Mouse (Mus musculus) heart, embryonic 11.5 days (tissue): ENCODE measurements at regions not wholly inside any gene's neighbourhood (a gene's known extent, or its start where the extent isn't known, plus 50 kb on each side); places are given as distances from the start of the nearest gene placed in this dataset.
A peak's percentile ranks its signal among the peaks of the same experiment; 100 is the strongest.

Experiments used
- ATAC-seq: fragments of 200-750 bp; cut with Nextera tagmentation; replicated peaks from 2 replicates; pipeline ENCODE4 v1.8.0; 2017; ENCODE audit warnings: moderate library complexity; ENCODE audit not compliant: insufficient number of reproducible peaks, low FRiP score, low TSS enrichment
- H3K27ac ChIP-seq: fragments of 300-500 bp; sonication (generic); 2 replicates; pipeline ENCODE4 v1.5.1; 2014; ENCODE audit warnings: mild to moderate bottlenecking, low read depth, low read length
- H3K27me3 ChIP-seq: fragments of 300-500 bp; sonication (generic); 2 replicates; pipeline ENCODE4 v1.6.1; 2014; ENCODE audit warnings: mild to moderate bottlenecking, low read length, mixed read lengths; ENCODE audit not compliant: control insufficient read depth, insufficient read depth
- H3K36me3 ChIP-seq: fragments of 300-500 bp; sonication (generic); 2 replicates; pipeline ENCODE4 v1.6.1; 2014; ENCODE audit warnings: mild to moderate bottlenecking, low read length, moderate library complexity, mixed read lengths; ENCODE audit not compliant: control insufficient read depth, insufficient read depth
- H3K4me1 ChIP-seq: fragments of 300-500 bp; sonication (generic); 2 replicates; pipeline ENCODE4 v1.6.1; 2014; ENCODE audit warnings: low read length; ENCODE audit not compliant: control insufficient read depth, insufficient read depth
- H3K4me2 ChIP-seq: fragments of 300-500 bp; sonication (generic); 2 replicates; pipeline ENCODE4 v1.6.1; 2014; ENCODE audit warnings: mild to moderate bottlenecking, moderate library complexity
- H3K4me3 ChIP-seq: fragments of 300-500 bp; sonication (generic); 2 replicates; pipeline ENCODE4 v1.5.1; 2014; ENCODE audit warnings: low read depth, low read length
- H3K9ac ChIP-seq: fragments of 300-500 bp; sonication (generic); 2 replicates; pipeline ENCODE4 v1.6.1; 2014; ENCODE audit warnings: mild to moderate bottlenecking, low read depth, low read length, moderate library complexity
- H3K9me3 ChIP-seq: fragments of 300-500 bp; sonication (generic); replicated peaks from 2 replicates; pipeline ENCODE4 v1.6.1; 2016; ENCODE audit warnings: low read length; ENCODE audit not compliant: control insufficient read depth
- WGBS: fragments of 180-500 bp; shearing (Covaris S2); extraction: QIAGEN DNeasy Blood & Tissue Kit; methylation state at CpG from one replicate; pipeline ENCODE4 v1.1.7; 2014; ENCODE audit not compliant: insufficient replicate concordance; 5-methylcytosine and 5-hydroxymethylcytosine counted together

- 0 out of 2 replicates have a peak, but pooled peaks have one; percentile 35 for ATAC-seq
Observed at GRCm38 (mm10) chr1:125488915-125489730, 53.6 kb upstream of the Actr3 start.

DNA sequence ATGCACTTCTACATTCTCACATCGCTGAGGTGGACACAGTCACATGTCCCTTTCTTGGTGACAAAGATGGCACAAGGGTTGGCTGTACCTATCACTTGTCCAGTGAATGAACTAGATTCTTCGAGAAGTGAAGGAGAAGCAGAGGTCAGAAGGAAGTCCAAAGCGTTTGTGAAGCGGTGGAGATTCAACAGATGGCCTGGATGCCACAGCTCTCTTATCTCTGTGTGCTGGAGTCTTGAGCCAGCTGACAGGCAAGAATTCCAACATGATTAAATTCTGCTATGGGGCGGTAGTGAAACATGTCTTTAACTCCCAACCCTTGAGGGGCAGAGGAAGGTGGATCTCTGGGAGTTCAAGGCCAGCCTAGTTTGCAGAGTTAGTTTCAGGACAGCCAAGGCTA lies 55.5 kb upstream of the Actr3 start:
- 23% methylated on average over 5 of the region's 5 CpGs for WGBS
- H3K36me3 ChIP-seq, result no peaks in the 10 kb centered on the region
- H3K4me3 ChIP-seq, result no peak overlapping the region
- H3K9me3 ChIP-seq, result 0 out of 2 replicates have a peak, but pooled peaks cover 4% of the 10 kb centered on the region
- H3K4me1 ChIP-seq, result peaks cover 7% of the 10 kb centered on the region
- H3K9ac ChIP-seq, result no peak overlapping the region
- H3K27me3 ChIP-seq, result no peaks in the 10 kb centered on the region
- no peak overlapping the region for H3K4me2 ChIP-seq
- H3K27ac ChIP-seq, result peak overlapping the region; percentile 50
- 0 out of 2 replicates have a peak, but pooled peaks have one; percentile 39 for ATAC-seq

More at GRCm38 (mm10) chr1:125488915-125489730, 53.6 kb upstream of the Actr3 start:
- Histone ChIP-seq H3K9me3 (0 out of 2 replicates have a peak, but pooled peaks cover 4% of the 10 kb centered on the region), H3K27me3 (no peaks in the 10 kb centered on the region), H3K4me3 (no peak overlapping the region), H3K27ac (no peak overlapping the region), H3K9ac (no peak overlapping the region), H3K36me3 (no peaks in the 10 kb centered on the region), H3K4me1 (peaks cover 7% of the 10 kb centered on the region), H3K4me2 (no peak overlapping the region)
- WGBS, result 55% methylated on average over 5 of the region's 5 CpGs

DNA sequence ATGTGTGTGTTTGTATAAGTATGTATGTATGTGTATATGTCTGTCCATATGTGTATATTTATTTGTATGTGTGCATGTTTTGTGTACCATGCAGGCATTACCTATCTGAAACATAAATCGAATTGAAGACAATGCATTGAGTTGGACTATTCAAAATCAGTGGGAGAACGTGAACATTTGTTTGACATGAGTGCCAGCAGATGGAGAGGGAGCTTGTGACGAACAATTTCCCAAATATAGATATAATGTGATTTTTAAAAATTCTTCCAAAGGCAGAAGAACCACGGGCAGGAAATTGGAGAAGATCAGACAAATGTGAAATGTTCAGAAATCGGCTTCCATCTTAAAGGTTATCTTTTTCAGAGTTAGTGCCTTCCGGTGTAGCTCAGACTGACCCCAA lies 59.1 kb upstream of the Actr3 start:
- 87% methylated on average over 6 of the region's 6 CpGs for WGBS
- H3K9me3 ChIP-seq, result 0 out of 2 replicates have a peak, but pooled peaks cover 4% of the 10 kb centered on the region
- H3K9ac ChIP-seq, result no peak overlapping the region
- no peaks in the 10 kb centered on the region for H3K36me3 ChIP-seq
- no peak overlapping the region for H3K4me3 ChIP-seq
- no peak overlapping the region for H3K4me2 ChIP-seq
- peaks cover under 1% of the 10 kb centered on the region; the same call in 1 of the 2 replicates for H3K4me1 ChIP-seq
- no peak overlapping the region for H3K27ac ChIP-seq
- no peaks in the 10 kb centered on the region for H3K27me3 ChIP-seq
- no peak for ATAC-seq

- H3K9ac ChIP-seq, result no peak overlapping the region
- H3K4me2 ChIP-seq, result no peak overlapping the region
- 85% methylated on average over 12 of the region's 13 CpGs for WGBS
- no peak for ATAC-seq
- no peaks in the 10 kb centered on the region for H3K36me3 ChIP-seq
- H3K27me3 ChIP-seq, result no peaks in the 10 kb centered on the region
- H3K27ac ChIP-seq, result no peak overlapping the region
- H3K9me3 ChIP-seq, result 0 out of 2 replicates have a peak, but pooled peaks cover 4% of the 10 kb centered on the region
- H3K4me3 ChIP-seq, result no peak overlapping the region
- H3K4me1 ChIP-seq, result no peaks in the 10 kb centered on the region
Observed at GRCm38 (mm10) chr1:125495320-125496083, 60.0 kb upstream of the Actr3 start.

DNA sequence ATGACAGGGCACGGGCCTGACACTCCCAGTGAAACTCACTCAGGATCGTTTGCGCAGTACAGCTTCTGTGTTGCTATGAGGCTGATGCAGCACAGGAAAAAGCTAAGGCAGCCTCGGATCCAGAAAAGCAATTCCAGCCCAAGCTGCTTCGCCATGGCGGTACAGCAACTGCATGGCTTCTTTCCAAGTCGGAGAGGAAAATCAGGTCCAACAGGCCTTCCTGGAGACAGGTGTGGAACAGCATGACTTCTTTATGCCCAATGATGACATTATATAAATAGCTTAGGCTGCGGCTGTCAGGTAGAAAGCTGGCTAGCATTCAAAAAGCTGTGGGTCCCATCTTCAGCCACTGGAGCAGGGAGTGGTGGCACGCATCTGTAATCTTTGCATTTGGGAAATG lies 61.5 kb upstream of the Actr3 start:
- Histone ChIP-seq H3K4me2 (no peak overlapping the region), H3K27ac (no peak overlapping the region), H3K36me3 (no peaks in the 10 kb centered on the region), H3K27me3 (no peaks in the 10 kb centered on the region), H3K9ac (no peak overlapping the region), H3K4me1 (no peaks in the 10 kb centered on the region), H3K4me3 (no peak overlapping the region), H3K9me3 (no peaks in the 10 kb centered on the region)
- no peak for ATAC-seq
- WGBS, result 85% methylated on average over 9 of the region's 9 CpGs

- no peak for ATAC-seq
- Histone ChIP-seq H3K4me2 (no peak overlapping the region), H3K4me3 (no peak overlapping the region), H3K9ac (no peak overlapping the region), H3K36me3 (no peaks in the 10 kb centered on the region), H3K9me3 (0 out of 2 replicates have a peak, but pooled peaks cover 2% of the 10 kb centered on the region), H3K27me3 (no peaks in the 10 kb centered on the region), H3K27ac (no peak overlapping the region), H3K4me1 (no peaks in the 10 kb centered on the region)
- 79% methylated on average over 4 of the region's 4 CpGs for WGBS
Observed at GRCm38 (mm10) chr1:125501964-125502517, 58.4 kb upstream of the Slc35f5 start.

GRCm38 (mm10) chr1:125503878-125504277 lies 56.5 kb upstream of the Slc35f5 start:
- 82% methylated on average over 4 of the region's 4 CpGs for WGBS
- H3K27me3 ChIP-seq, result no peaks in the 10 kb centered on the region
- H3K9ac ChIP-seq, result no peak overlapping the region
- H3K36me3 ChIP-seq, result no peaks in the 10 kb centered on the region
- no peaks in the 10 kb centered on the region for H3K4me1 ChIP-seq
- H3K4me3 ChIP-seq, result no peak overlapping the region
- no peak for ATAC-seq
- H3K27ac ChIP-seq, result no peak overlapping the region
- 0 out of 2 replicates have a peak, but pooled peaks cover 2% of the 10 kb centered on the region for H3K9me3 ChIP-seq
- H3K4me2 ChIP-seq, result no peak overlapping the region

GRCm38 (mm10) chr1:125507786-125508514 lies 52.4 kb upstream of the Slc35f5 start:
- 73% methylated on average over 3 of the region's 5 CpGs for WGBS
- no peak overlapping the region for H3K9ac ChIP-seq
- ATAC-seq, result no peak
- no peaks in the 10 kb centered on the region for H3K27me3 ChIP-seq
- no peak overlapping the region for H3K4me2 ChIP-seq
- no peak overlapping the region for H3K4me3 ChIP-seq
- H3K4me1 ChIP-seq, result no peaks in the 10 kb centered on the region
- 0 out of 2 replicates have a peak, but pooled peaks cover 2% of the 10 kb centered on the region for H3K9me3 ChIP-seq
- no peaks in the 10 kb centered on the region for H3K36me3 ChIP-seq
- H3K27ac ChIP-seq, result no peak overlapping the region
